Mouse (Mus musculus) retina, postnatal 1 day (tissue): Measurements from ENCODE around the gene Mov10.
"Not testable (repeated sequence)": the region's sequence is repeated elsewhere in the genome, so short reads cannot be mapped to it uniquely, and the experiment has no call there.

ENCODE experiments used
- DNase-seq: peaks from one replicate; pipeline ENCODE4 v3.0.0-alpha.2; 2012

Mov10 gene

GRCm38 (mm10) chr3:104817991-104818748 is at the start of gene Mov10:
Mov10 (minus strand) TSS chr3:104818563.
- peak; percentile 85 for DNase-seq

- DNase-seq: not testable (repeated sequence)
Observed at GRCm38 (mm10) chr3:104866674-104867073, 48.3 kb upstream of the Mov10 start.

GRCm38 (mm10) chr3:104865341-104865788 is 47.0 kb upstream of the Mov10 start:
- DNase-seq: no peak

GRCm38 (mm10) chr3:104864651-104865340 is 46.4 kb upstream of the Mov10 start:
- peak; percentile 96 for DNase-seq

GRCm38 (mm10) chr3:104863786-104864650 is 45.7 kb upstream of the Mov10 start, which contains the start of the genes St7l and Capza1:
St7l (plus strand) TSS chr3:104864005.
Capza1 (minus strand) TSS chr3:104864505.
- DNase-seq: peak; percentile 95

GRCm38 (mm10) chr3:104858560-104858959 is 40.2 kb upstream of the Mov10 start:
- DNase-seq: no peak

- DNase-seq: no peak
Observed at GRCm38 (mm10) chr3:104856106-104856505, 37.7 kb upstream of the Mov10 start.

- no peak for DNase-seq
Observed at GRCm38 (mm10) chr3:104854866-104855265, 36.5 kb upstream of the Mov10 start.

- no peak for DNase-seq
Observed at GRCm38 (mm10) chr3:104854465-104854864, 36.1 kb upstream of the Mov10 start.

GRCm38 (mm10) chr3:104846601-104847000 is 28.2 kb upstream of the Mov10 start:
- no peak for DNase-seq

GRCm38 (mm10) chr3:104841049-104841448 is 22.7 kb upstream of the Mov10 start:
- no peak for DNase-seq

GRCm38 (mm10) chr3:104835797-104836196 is 17.4 kb upstream of the Mov10 start:
- DNase-seq: no peak

GRCm38 (mm10) chr3:104822413-104822812 is 4.0 kb upstream of the Mov10 start:
- DNase-seq: no peak

- no peak for DNase-seq
Observed at GRCm38 (mm10) chr3:104820426-104820825, 2.1 kb upstream of the Mov10 start.

- no peak for DNase-seq
Observed at GRCm38 (mm10) chr3:104818749-104819134, 379 bp upstream of the Mov10 start.

GRCm38 (mm10) chr3:104817481-104817990 is 827 bp downstream of the Mov10 start:
- peak; percentile 75 for DNase-seq

GRCm38 (mm10) chr3:104816130-104816529 is 2.2 kb downstream of the Mov10 start:
- no peak for DNase-seq

GRCm38 (mm10) chr3:104815346-104815745 is 3.0 kb downstream of the Mov10 start:
- DNase-seq: no peak

GRCm38 (mm10) chr3:104814746-104815145 is 3.6 kb downstream of the Mov10 start:
- no peak for DNase-seq

- not testable (repeated sequence) for DNase-seq
Observed at GRCm38 (mm10) chr3:104813227-104813626, 5.1 kb downstream of the Mov10 start.

GRCm38 (mm10) chr3:104812254-104812653 is 6.1 kb downstream of the Mov10 start:
- no peak for DNase-seq

GRCm38 (mm10) chr3:104811752-104812151 is 6.6 kb downstream of the Mov10 start:
- no peak for DNase-seq

- no peak for DNase-seq
Observed at GRCm38 (mm10) chr3:104805539-104805938, 12.8 kb downstream of the Mov10 start.
